Mouse (Mus musculus): ENCODE results near the gene Wnt9b. TPM values are rescaled to one million over a fixed set of nuclear protein-coding genes. Genes with fewer than 3 reads are reported as not detected.

Gene Wnt9b
- polyA plus RNA-seq, 2 experiments, result 0.62 to 0.80 TPM

GRCm38 (mm10) chr11:103698226-103698625, 51.4 kb downstream of the Wnt9b start:
- Histone ChIP-seq H3K9me3 (ENCODE audit: control insufficient read depth, low read length) (no peaks in the 10 kb centered on the region), H3K9ac (ENCODE audit: low read depth, low read length, severe bottlenecking) (peak overlapping the region; percentile 92), H3K4me3 (replicated peaks; ENCODE audit: low read length) (peak overlapping the region; percentile 97), H3K27me3 (ENCODE audit: control insufficient read depth, insufficient read depth, low read length) (no peaks in the 10 kb centered on the region), H3K4me2 (replicated peaks; ENCODE audit: low read depth, low read length, severe bottlenecking) (peak overlapping the region; percentile 57), H3K27ac (replicated peaks; ENCODE audit: low read depth, low read length) (peak overlapping the region; percentile 98), H3K4me1 (ENCODE audit: control insufficient read depth, insufficient read depth, low read length) (peaks cover 6% of the 10 kb centered on the region; the same call in 1 of the 2 replicates), H3K36me3 (ENCODE audit: control insufficient read depth, insufficient read depth, low read length) (no peaks in the 10 kb centered on the region)
- 68% methylated on average over 2 of the region's 2 CpGs for WGBS
- DNase-seq (ENCODE audit: low spot score) (no peak), ATAC-seq (ENCODE audit: low FRiP score, low read depth) (no peak)
- TF ChIP-seq POLR2A (IDR thresholded peaks at IDR 0.05; ENCODE audit: borderline replicate concordance, extremely low read depth, insufficient read depth, insufficient read length), result no peak

GRCm38 (mm10) chr11:103697565-103698176, 52.0 kb downstream of the Wnt9b start, which contains the start of gene Gosr2:
Gosr2 (minus strand) TSS chr11:103697898.
- peak within 1 kb of the TSS; percentile 98 for H3K27ac ChIP-seq (replicated peaks; ENCODE audit: low read depth, low read length)
- H3K4me2 ChIP-seq (replicated peaks; ENCODE audit: low read depth, low read length, severe bottlenecking), result peak within 1 kb of the TSS; percentile 57
- no peaks in the 10 kb centered on the region for H3K27me3 ChIP-seq (ENCODE audit: control insufficient read depth, insufficient read depth, low read length)
- H3K4me3 ChIP-seq (replicated peaks; ENCODE audit: low read length), result peak within 1 kb of the TSS; percentile 97
- ATAC-seq (ENCODE audit: low FRiP score, low read depth) (peak; percentile 97), DNase-seq (ENCODE audit: low spot score) (peak; percentile 96)
- H3K9ac ChIP-seq (ENCODE audit: low read depth, low read length, severe bottlenecking), result peak within 1 kb of the TSS; percentile 92
- peak; percentile 64; the same call in 1 of the 2 replicates for TF ChIP-seq POLR2A (IDR thresholded peaks at IDR 0.05; ENCODE audit: borderline replicate concordance, extremely low read depth, insufficient read depth, insufficient read length)
- H3K36me3 ChIP-seq (ENCODE audit: control insufficient read depth, insufficient read depth, low read length), result no peaks in the 10 kb centered on the region
- H3K4me1 ChIP-seq (ENCODE audit: control insufficient read depth, insufficient read depth, low read length), result peaks cover 6% of the 10 kb centered on the region; the same call in 1 of the 2 replicates
- WGBS, result 0% methylated on average over 55 of the region's 57 CpGs
- H3K9me3 ChIP-seq (ENCODE audit: control insufficient read depth, low read length), result no peaks in the 10 kb centered on the region

DNA sequence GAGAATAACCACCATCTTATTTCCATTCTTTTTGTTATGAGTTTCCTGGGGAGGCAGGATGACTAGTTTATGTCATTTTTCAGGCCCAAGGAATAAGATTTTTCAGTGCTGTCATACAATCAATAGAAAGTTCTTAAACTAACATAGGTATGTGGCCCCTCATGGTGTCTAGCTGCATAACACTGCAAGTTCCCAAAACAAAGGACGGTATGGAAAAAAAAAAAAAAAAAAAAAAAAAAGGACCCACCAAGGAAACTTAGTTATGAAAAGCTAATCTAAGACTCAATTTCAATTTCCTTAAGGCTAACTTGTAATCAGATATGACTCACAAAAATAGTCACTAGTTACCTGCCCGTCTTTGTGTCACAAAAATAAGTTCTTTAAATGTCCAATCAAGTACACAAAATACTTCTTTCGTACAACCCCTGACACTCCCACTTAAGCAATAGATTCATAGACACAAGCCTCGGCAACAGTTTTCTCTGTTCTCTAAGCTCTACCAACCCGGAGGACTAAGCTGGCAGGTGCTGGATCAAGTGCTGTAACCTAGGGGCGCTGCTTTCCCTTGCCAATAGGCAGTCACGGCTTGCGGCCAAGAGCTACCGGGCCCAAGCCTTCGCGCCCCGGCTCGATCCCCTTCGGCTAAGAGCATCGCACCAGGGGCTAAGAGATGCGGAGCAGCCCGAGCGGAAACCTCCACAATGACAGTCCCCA, 52.6 kb downstream of the Wnt9b start:
- Histone ChIP-seq H3K27me3 (ENCODE audit: control insufficient read depth, insufficient read depth, low read length) (no peaks in the 10 kb centered on the region), H3K9me3 (ENCODE audit: control insufficient read depth, low read length) (no peaks in the 10 kb centered on the region), H3K27ac (replicated peaks; ENCODE audit: low read depth, low read length) (peak overlapping the region; percentile 98), H3K4me1 (ENCODE audit: control insufficient read depth, insufficient read depth, low read length) (peaks cover 6% of the 10 kb centered on the region; the same call in 1 of the 2 replicates), H3K4me2 (replicated peaks; ENCODE audit: low read depth, low read length, severe bottlenecking) (peak overlapping the region; percentile 57), H3K36me3 (ENCODE audit: control insufficient read depth, insufficient read depth, low read length) (no peaks in the 10 kb centered on the region), H3K4me3 (replicated peaks; ENCODE audit: low read length) (peak overlapping the region; percentile 97), H3K9ac (ENCODE audit: low read depth, low read length, severe bottlenecking) (peak overlapping the region; percentile 92)
- TF ChIP-seq POLR2A (IDR thresholded peaks at IDR 0.05; ENCODE audit: borderline replicate concordance, extremely low read depth, insufficient read depth, insufficient read length), result no peak
- WGBS, result 1% methylated on average over 18 of the region's 18 CpGs
- DNase-seq (ENCODE audit: low spot score) (peak; percentile 43), ATAC-seq (ENCODE audit: low FRiP score, low read depth) (peak; percentile 31)

GRCm38 (mm10) chr11:103693241-103693640, 56.4 kb downstream of the Wnt9b start:
- no peak overlapping the region for H3K4me2 ChIP-seq (replicated peaks; ENCODE audit: low read depth, low read length, severe bottlenecking)
- H3K27me3 ChIP-seq (ENCODE audit: control insufficient read depth, insufficient read depth, low read length), result no peaks in the 10 kb centered on the region
- H3K9ac ChIP-seq (ENCODE audit: low read depth, low read length, severe bottlenecking), result no peak overlapping the region
- 39% methylated on average over 1 of the region's 1 CpGs for WGBS
- H3K9me3 ChIP-seq (ENCODE audit: control insufficient read depth, low read length), result no peaks in the 10 kb centered on the region
- H3K4me1 ChIP-seq (ENCODE audit: control insufficient read depth, insufficient read depth, low read length), result peaks cover 3% of the 10 kb centered on the region; the same call in 1 of the 2 replicates
- no peak overlapping the region for H3K27ac ChIP-seq (replicated peaks; ENCODE audit: low read depth, low read length)
- DNase-seq (ENCODE audit: low spot score) (no peak), ATAC-seq (ENCODE audit: low FRiP score, low read depth) (no peak)
- TF ChIP-seq POLR2A (IDR thresholded peaks at IDR 0.05; ENCODE audit: borderline replicate concordance, extremely low read depth, insufficient read depth, insufficient read length), result no peak
- no peak overlapping the region for H3K4me3 ChIP-seq (replicated peaks; ENCODE audit: low read length)
- H3K36me3 ChIP-seq (ENCODE audit: control insufficient read depth, insufficient read depth, low read length), result peaks cover 4% of the 10 kb centered on the region

DNA sequence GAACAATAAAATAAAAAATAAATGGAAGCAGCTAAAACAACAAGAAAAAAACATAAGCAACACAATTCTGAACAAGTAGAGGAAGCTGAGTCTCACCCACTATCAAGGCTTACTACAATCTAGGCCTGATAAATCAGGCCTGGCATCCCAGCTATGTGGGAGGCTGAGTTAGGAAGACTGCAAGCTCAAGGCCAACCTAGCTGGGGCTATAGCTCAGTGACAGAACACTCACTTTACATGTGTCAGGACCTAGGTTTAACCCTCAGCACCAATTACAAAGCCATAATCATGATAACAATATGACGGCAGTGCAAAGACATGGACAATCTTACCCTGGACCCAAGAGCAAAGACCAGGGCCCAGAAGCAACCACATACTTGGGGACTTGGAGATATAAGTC, 58.6 kb downstream of the Wnt9b start:
- TF ChIP-seq POLR2A (IDR thresholded peaks at IDR 0.05; ENCODE audit: borderline replicate concordance, extremely low read depth, insufficient read depth, insufficient read length), result no peak
- H3K9me3 ChIP-seq (ENCODE audit: control insufficient read depth, low read length), result no peaks in the 10 kb centered on the region
- peaks cover 23% of the 10 kb centered on the region for H3K36me3 ChIP-seq (ENCODE audit: control insufficient read depth, insufficient read depth, low read length)
- H3K4me3 ChIP-seq (replicated peaks; ENCODE audit: low read length), result no peak overlapping the region
- no peaks in the 10 kb centered on the region for H3K4me1 ChIP-seq (ENCODE audit: control insufficient read depth, insufficient read depth, low read length)
- ATAC-seq (ENCODE audit: low FRiP score, low read depth) (no peak), DNase-seq (ENCODE audit: low spot score) (no peak)
- no peaks in the 10 kb centered on the region for H3K27me3 ChIP-seq (ENCODE audit: control insufficient read depth, insufficient read depth, low read length)
- H3K27ac ChIP-seq (replicated peaks; ENCODE audit: low read depth, low read length), result no peak overlapping the region
- no peak overlapping the region for H3K9ac ChIP-seq (ENCODE audit: low read depth, low read length, severe bottlenecking)
- WGBS, result 87% methylated on average over 1 of the region's 1 CpGs
- no peak overlapping the region for H3K4me2 ChIP-seq (replicated peaks; ENCODE audit: low read depth, low read length, severe bottlenecking)
